ENCODE assay signal across 24 mouse cellular contexts in genomic region chr10:75355341-75355740, GRCm38 (mm10). TPM values are rescaled to one million over a fixed set of nuclear protein-coding genes. Genes with fewer than 3 reads are reported as not detected.
"Had no signal": no experiment of that assay in that cellular context is flagged by ENCODE, and none has a peak within 500 bp of the region (broad histone marks: within the 10 kb centered on the region; RNA-seq: fewer than 3 reads in every experiment).

No protein-coding gene starts in this region.

- H3K36me3 ChIP-seq: hindbrain, embryonic 10.5 days; hindbrain, embryonic 12.5 days; intestine, embryonic 15.5 days; limb, embryonic 13.5 days; limb, embryonic 15.5 days; liver, embryonic 13.5 days; liver, embryonic 15.5 days had no signal

- H3K9me3 ChIP-seq: hindbrain, embryonic 10.5 days; hindbrain, embryonic 12.5 days; intestine, embryonic 15.5 days; limb, embryonic 13.5 days; limb, embryonic 15.5 days; liver, embryonic 13.5 days; liver, embryonic 15.5 days had no signal

- H3K27me3 ChIP-seq: hindbrain, embryonic 12.5 days; intestine, embryonic 15.5 days; limb, embryonic 13.5 days; limb, embryonic 15.5 days; liver, embryonic 13.5 days; liver, embryonic 15.5 days had no signal

- ATAC-seq: hindbrain, embryonic 16.5 days; inflammation-experienced regulatory T-cells, adult 6 months; intestine, embryonic 15.5 days; intestine, postnatal 0 days had no signal

- H3K4me2 ChIP-seq: hindbrain, embryonic 12.5 days; hindbrain, embryonic 14.5 days; intestine, embryonic 15.5 days; limb, embryonic 13.5 days; limb, embryonic 15.5 days; liver, embryonic 13.5 days; liver, embryonic 15.5 days had no signal

- H3K27ac ChIP-seq: gastrocnemius, adult 2 months; heart, adult 2 months; hindbrain, embryonic 10.5 days; hindbrain, embryonic 12.5 days; hindbrain, embryonic 14.5 days; intestine, embryonic 15.5 days; layer of hippocampus, adult 2 months; left cerebral cortex, adult 2 months; limb, embryonic 13.5 days; limb, embryonic 15.5 days; liver, embryonic 13.5 days; liver, embryonic 15.5 days had no signal

- H3K4me3 ChIP-seq: gastrocnemius, adult 2 months; heart, adult 2 months; hindbrain, embryonic 10.5 days; hindbrain, embryonic 12.5 days; intestine, embryonic 15.5 days; layer of hippocampus, adult 2 months; left cerebral cortex, adult 2 months; limb, embryonic 13.5 days; limb, embryonic 15.5 days; liver, embryonic 13.5 days; liver, embryonic 15.5 days had no signal

- H3K4me1 ChIP-seq: hindbrain, embryonic 10.5 days; hindbrain, embryonic 12.5 days; intestine, embryonic 15.5 days; limb, embryonic 13.5 days; limb, embryonic 15.5 days; liver, embryonic 13.5 days had no signal

- H3K9ac ChIP-seq: hindbrain, embryonic 12.5 days; hindbrain, embryonic 14.5 days; intestine, embryonic 15.5 days; limb, embryonic 13.5 days; limb, embryonic 15.5 days; liver, embryonic 13.5 days; liver, embryonic 15.5 days had no signal

- DNase-seq: gastrocnemius, adult 2 months; gastrocnemius, postnatal 10 days; gastrocnemius, postnatal 25 days; heart, adult 2 months; heart, postnatal 10 days; heart, postnatal 36 days; kidney, adult 18-20 months; kidney, adult 8-10 months; kidney, postnatal 10 days; kidney, postnatal 25 days; kidney, postnatal 4 days; liver, embryonic 13.5 days had no signal

RNA-seq across cellular contexts. Expression of gene Upb1, which starts 45.6 kb away (rescaled TPM):
- total RNA-seq: gastrocnemius, adult 2 months; gastrocnemius, postnatal 25 days had no signal
- polyA plus RNA-seq: hindbrain, embryonic 10.5 days; hindbrain, embryonic 12.5 days had no signal
